Mouse (Mus musculus): ENCODE measurements around the gene Arl16.

DNA sequence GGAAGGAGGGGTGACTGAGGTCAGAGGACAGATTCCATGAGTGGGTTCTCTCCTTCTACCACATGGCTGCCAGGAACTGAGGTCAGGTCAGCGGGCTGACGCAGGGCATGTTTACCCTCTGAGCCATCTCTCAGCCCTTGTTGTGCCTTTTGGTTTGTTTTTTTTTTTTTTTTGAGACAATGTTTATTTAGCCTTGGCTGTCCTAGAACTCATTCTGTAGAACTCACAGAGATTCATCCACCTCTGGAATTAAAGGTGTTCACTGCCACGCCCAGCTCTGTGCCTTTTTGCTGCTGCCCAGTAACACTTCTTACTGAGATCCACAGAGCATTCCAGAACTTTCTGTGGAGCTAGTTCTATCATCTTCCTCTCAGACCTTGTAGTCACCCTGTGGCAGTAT lies 38.3 kb upstream of the Arl16 start:
- TF ChIP-seq GATA1 (IDR thresholded peaks at IDR 0.05; ENCODE audit: borderline replicate concordance, low read length), result no peak
- TF ChIP-seq FLI1 (IDR thresholded peaks at IDR 0.05; ENCODE audit: low read length), result no peak

Data from megakaryocyte, embryonic 14.5 days (primary cell).